Mouse (Mus musculus) lung, adult 10 weeks (tissue): Measurements from ENCODE around the gene Serpine3. TPM values are rescaled to one million over a fixed set of nuclear protein-coding genes. Genes with fewer than 3 reads are reported as not detected.

Experiments used
- polyA plus RNA-seq: library from polyadenylated mRNA; stranded (reverse); fragments of 350-450 nt; fragmentation: Illumina TruSeq; extraction: RNeasy Lipid Tissue Mini Kit (QIAGEN cat#74804); gene quantifications from one replicate; pipeline ENCODE4 v1.2.3, GENCODE M21; 2014; ENCODE audit warnings: low read depth, low replicate concordance; ENCODE audit not compliant: insufficient read depth

Serpine3 gene
- polyA plus RNA-seq = not detected

GRCm38 (mm10) chr14:62663367-62663766 is at the start of gene Serpine3:
Gene Serpine3 (plus strand): TSS chr14:62663667.

Other genes starting within 250 kb of the Serpine3 start
- not detected for gene Gucy1b2, start 207.4 kb upstream of the Serpine3 start, polyA plus RNA-seq
- 5.2 TPM for gene Fam124a, start 107.9 kb upstream of the Serpine3 start, polyA plus RNA-seq
- not detected for gene Gm4131, start 96.7 kb upstream of the Serpine3 start, polyA plus RNA-seq
- gene Ints6, start 97.5 kb downstream of the Serpine3 start, polyA plus RNA-seq = 6.4 TPM
- 4.3 TPM for gene Wdfy2, start 174.0 kb downstream of the Serpine3 start, polyA plus RNA-seq